16 mouse cellular contexts compared by ENCODE assay signal in the genomic region with DNA sequence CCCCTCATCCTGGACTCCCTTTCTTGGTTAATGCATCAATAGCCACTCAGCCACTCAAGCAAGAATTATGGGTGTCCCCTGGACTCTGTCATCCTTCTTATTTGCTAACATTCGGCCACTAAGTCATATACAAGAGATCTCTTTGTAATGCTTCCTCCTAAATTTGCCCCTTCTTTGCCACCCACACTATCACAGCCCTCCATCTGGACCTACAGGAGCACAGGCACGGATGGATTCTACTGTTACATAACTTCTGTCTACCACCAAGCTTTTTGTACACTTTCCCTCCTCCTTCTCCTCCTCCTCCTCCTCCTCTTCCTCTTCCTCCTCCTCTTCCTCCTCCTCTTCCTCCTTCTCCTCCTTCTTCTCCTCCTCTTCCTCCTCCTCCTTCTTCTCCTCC.
"Had no signal": no experiment of that assay in that cellular context is flagged by ENCODE, and none has a peak within 500 bp of the region (broad histone marks: within the 10 kb centered on the region; RNA-seq: fewer than 3 reads in every experiment).

No protein-coding gene starts in this region.

- DNase-seq: retina, postnatal 1 day; right cerebral cortex, adult 18-20 months; right cerebral cortex, postnatal 14 days; right cerebral cortex, postnatal 25 days; right cerebral cortex, postnatal 4 days; spleen, adult 18-20 months; thymus, adult 18-20 months; thymus, adult 2 months; thymus, postnatal 14 days; thymus, postnatal 25 days; thymus, postnatal 36 days; thymus, postnatal 4 days had no signal

- H3K36me3 ChIP-seq: neural tube, embryonic 13.5 days; neural tube, embryonic 15.5 days; stomach, embryonic 15.5 days had no signal

- H3K4me3 ChIP-seq: neural tube, embryonic 13.5 days; neural tube, embryonic 15.5 days; stomach, embryonic 15.5 days had no signal

- H3K27ac ChIP-seq: neural tube, embryonic 13.5 days; neural tube, embryonic 15.5 days; stomach, embryonic 15.5 days; stomach, postnatal 0 days had no signal

- H3K4me1 ChIP-seq: neural tube, embryonic 13.5 days; neural tube, embryonic 15.5 days; stomach, embryonic 15.5 days had no signal

- H3K9me3 ChIP-seq: neural tube, embryonic 13.5 days; neural tube, embryonic 15.5 days; stomach, embryonic 15.5 days had no signal
